Mouse (Mus musculus) stomach, embryonic 15.5 days (tissue): ENCODE measurements around the gene Kmt5a. TPM values are rescaled to one million over a fixed set of nuclear protein-coding genes. Genes with fewer than 3 reads are reported as not detected.
A peak's percentile ranks its signal among the peaks of the same experiment; 100 is the strongest.

Source experiments
- ATAC-seq: fragments of 200-750 bp; cut with Nextera tagmentation; 2 replicates; pipeline ENCODE4 v1.8.0; 2017; ENCODE audit warnings: low read depth, moderate number of reproducible peaks, moderate TSS enrichment; ENCODE audit not compliant: insufficient read depth, low FRiP score
- H3K27ac ChIP-seq: fragments of 300-500 bp; sonication (generic); 2 replicates; pipeline ENCODE4 v1.5.1; 2015; ENCODE audit warnings: mild to moderate bottlenecking, inconsistent platforms
- H3K27me3 ChIP-seq: fragments of 300-500 bp; sonication (generic); replicated peaks from 2 replicates; pipeline ENCODE4 v1.6.1; 2015; ENCODE audit warnings: inconsistent platforms
- H3K36me3 ChIP-seq: fragments of 300-500 bp; sonication (generic); 2 replicates; pipeline ENCODE4 v1.6.1; 2015; ENCODE audit warnings: inconsistent platforms
- H3K4me1 ChIP-seq: fragments of 300-500 bp; sonication (generic); 2 replicates; pipeline ENCODE4 v1.6.1; 2015; ENCODE audit warnings: inconsistent platforms
- H3K4me2 ChIP-seq: fragments of 300-500 bp; sonication (generic); 2 replicates; pipeline ENCODE4 v1.6.1; 2015; ENCODE audit warnings: mild to moderate bottlenecking, inconsistent platforms
- H3K4me3 ChIP-seq: fragments of 300-500 bp; sonication (generic); replicated peaks from 2 replicates; pipeline ENCODE4 v1.5.1; 2015; ENCODE audit warnings: inconsistent platforms
- H3K9ac ChIP-seq: fragments of 300-500 bp; sonication (generic); 2 replicates; pipeline ENCODE4 v1.6.1; 2015; ENCODE audit warnings: inconsistent platforms
- H3K9me3 ChIP-seq: fragments of 300-500 bp; sonication (generic); 2 replicates; pipeline ENCODE4 v1.6.1; 2016; ENCODE audit warnings: inconsistent platforms
- WGBS: fragments of 180-500 bp; shearing (Covaris S2); methylation state at CpG from one replicate; pipeline ENCODE4 v1.1.7; 2015; 5-methylcytosine and 5-hydroxymethylcytosine counted together
- polyA plus RNA-seq: library from polyadenylated mRNA; unstranded; fragments of >200 nt; fragmentation: Nextera tagmentation; extraction: Ambion mirVana; gene quantifications from 2 replicates; pipeline ENCODE4 v1.2.1, GENCODE M21; 2015

Gene Kmt5a
- polyA plus RNA-seq, 1 experiment from 2014 or later: 92.6 TPM

DNA sequence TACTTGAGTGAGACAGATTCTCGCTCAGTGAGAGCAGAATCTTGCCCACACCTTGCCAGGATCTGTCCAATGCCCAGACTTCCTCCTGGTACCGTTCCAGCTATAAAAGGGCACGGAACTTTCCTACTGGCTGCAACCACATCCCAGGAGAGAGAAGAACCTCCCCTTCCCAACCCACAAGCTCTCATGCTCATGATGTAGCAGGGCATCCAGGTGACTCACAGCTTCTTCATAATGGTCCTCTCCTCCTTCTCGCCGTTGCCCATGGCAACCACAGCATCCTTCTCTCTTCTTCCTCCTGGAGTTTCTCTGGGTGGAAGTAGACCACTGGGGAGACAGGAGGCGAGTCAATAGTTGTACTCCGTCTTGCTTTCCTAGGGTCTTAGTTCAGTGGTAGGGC, 28.6 kb downstream of the Kmt5a start:
- H3K36me3 ChIP-seq: peaks cover 18% of the 10 kb centered on the region
- no peaks in the 10 kb centered on the region for H3K4me1 ChIP-seq
- H3K4me2 ChIP-seq: no peak overlapping the region
- H3K9ac ChIP-seq: no peak overlapping the region
- 86% methylated on average over 7 of the region's 7 CpGs for WGBS
- ATAC-seq: no peak
- H3K27me3 ChIP-seq: no peaks in the 10 kb centered on the region
- no peak overlapping the region for H3K4me3 ChIP-seq
- H3K9me3 ChIP-seq: no peaks in the 10 kb centered on the region
- H3K27ac ChIP-seq: no peak overlapping the region

DNA sequence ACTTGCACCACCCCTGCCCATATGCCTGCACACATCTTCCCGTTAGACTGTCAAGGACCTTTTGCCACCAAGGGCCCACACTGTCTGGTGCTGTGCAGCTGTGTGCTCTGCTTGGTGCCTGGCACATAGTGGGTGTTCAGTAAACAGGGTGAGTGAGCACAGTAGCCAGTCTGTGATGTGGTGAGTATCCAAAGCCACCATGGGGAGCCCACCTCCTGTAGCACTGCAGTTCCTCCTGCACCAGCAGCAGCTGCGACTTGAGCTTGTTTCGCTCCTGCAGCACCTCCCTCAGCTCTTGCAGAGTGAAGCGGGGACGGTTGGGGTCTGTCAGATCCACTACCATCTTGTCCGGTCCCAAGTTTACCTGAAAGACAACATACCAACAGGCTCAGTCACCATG, 29.8 kb downstream of the Kmt5a start:
- H3K4me1 ChIP-seq: no peaks in the 10 kb centered on the region
- no peaks in the 10 kb centered on the region for H3K9me3 ChIP-seq
- H3K36me3 ChIP-seq: peaks cover 14% of the 10 kb centered on the region
- no peak for ATAC-seq
- no peaks in the 10 kb centered on the region for H3K27me3 ChIP-seq
- no peak overlapping the region for H3K27ac ChIP-seq
- WGBS: 90% methylated on average over 6 of the region's 6 CpGs
- no peak overlapping the region for H3K4me3 ChIP-seq
- no peak overlapping the region for H3K9ac ChIP-seq
- H3K4me2 ChIP-seq: no peak overlapping the region

DNA sequence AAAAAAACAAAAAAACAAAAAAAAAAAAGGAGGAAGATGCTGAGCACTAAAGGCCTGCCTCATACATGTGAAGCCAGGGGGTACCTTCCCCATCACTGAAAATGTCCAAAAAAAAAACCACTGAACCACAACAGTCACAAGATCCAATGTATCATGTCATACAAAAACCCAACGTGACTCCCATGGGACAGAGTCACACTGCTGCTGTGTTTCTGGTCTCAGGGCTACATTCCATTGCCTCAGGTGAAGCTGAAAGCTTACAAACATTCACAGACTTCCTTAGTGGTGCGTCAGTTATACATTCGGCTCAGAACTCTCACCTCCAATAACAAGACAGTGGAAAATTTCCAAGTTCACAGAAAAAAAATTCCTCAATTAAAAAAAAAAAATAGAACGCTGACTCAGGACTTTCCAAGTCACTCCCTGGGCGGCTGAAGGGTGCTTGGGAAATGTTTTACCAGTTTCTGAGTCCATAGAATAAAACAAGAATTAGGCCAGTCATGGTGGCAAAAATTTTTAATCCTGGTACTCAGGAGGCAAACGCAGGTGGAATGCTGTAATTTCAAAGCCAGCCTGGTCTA, 31.0 kb downstream of the Kmt5a start:
- Histone ChIP-seq H3K27me3 (no peaks in the 10 kb centered on the region), H3K4me2 (no peak overlapping the region), H3K9ac (no peak overlapping the region), H3K4me3 (no peak overlapping the region), H3K4me1 (0 out of 2 replicates have a peak, but pooled peaks cover 3% of the 10 kb centered on the region), H3K27ac (no peak overlapping the region), H3K9me3 (no peaks in the 10 kb centered on the region), H3K36me3 (peaks cover 14% of the 10 kb centered on the region)
- 76% methylated on average over 6 of the region's 6 CpGs for WGBS
- no peak for ATAC-seq

DNA sequence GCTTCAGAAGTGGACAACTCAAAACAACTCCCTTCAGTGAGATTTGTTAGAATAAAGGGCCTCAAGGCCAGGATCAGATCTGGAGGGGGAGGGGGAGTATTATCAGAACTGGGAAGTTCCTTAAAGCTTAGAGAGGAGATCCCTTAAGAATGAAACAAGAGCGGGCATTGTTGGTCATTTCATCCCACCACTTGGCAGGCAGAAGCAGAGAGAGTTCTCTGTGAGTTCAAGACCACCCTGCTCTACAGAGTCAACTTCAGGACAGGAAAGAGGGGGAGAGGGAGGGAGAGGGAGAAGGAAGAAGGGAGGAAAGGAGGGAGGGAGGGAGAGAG, 39.1 kb downstream of the Kmt5a start:
- Histone ChIP-seq H3K4me1 (peaks cover 17% of the 10 kb centered on the region; the same call in 1 of the 2 replicates), H3K4me3 (peak overlapping the region; percentile 73; the same call in 1 of the 2 replicates), H3K9me3 (no peaks in the 10 kb centered on the region), H3K27me3 (no peaks in the 10 kb centered on the region), H3K36me3 (no peaks in the 10 kb centered on the region), H3K9ac (no peak overlapping the region), H3K4me2 (peak overlapping the region; percentile 70), H3K27ac (peak overlapping the region; percentile 85)
- no peak for ATAC-seq
- WGBS: 61% methylated on average over 1 of the region's 1 CpGs

DNA sequence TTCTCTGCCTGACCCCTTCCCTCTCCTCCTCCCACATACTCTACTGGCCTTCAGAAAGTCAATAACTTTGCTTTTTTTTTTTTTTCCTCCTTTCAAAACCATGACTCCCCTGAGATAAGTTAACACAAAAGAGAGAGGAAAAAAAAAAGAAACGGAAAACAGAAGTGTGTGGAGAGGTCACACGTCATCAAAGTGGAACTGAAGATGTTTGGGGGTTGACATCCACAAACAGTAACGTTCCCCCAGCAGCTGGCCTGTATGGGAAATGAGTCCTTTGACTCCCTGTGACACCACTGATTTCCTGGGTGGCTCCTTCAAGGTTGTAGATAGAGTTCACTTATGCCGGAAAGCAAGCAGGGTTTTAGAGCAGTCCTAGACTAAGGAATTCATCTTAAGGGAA, 40.4 kb downstream of the Kmt5a start:
- H3K27ac ChIP-seq: no peak overlapping the region
- 53% methylated on average over 4 of the region's 4 CpGs for WGBS
- no peak overlapping the region for H3K9ac ChIP-seq
- no peaks in the 10 kb centered on the region for H3K27me3 ChIP-seq
- H3K4me3 ChIP-seq: no peak overlapping the region
- H3K9me3 ChIP-seq: no peaks in the 10 kb centered on the region
- no peak overlapping the region for H3K4me2 ChIP-seq
- peaks cover 17% of the 10 kb centered on the region; the same call in 1 of the 2 replicates for H3K4me1 ChIP-seq
- no peaks in the 10 kb centered on the region for H3K36me3 ChIP-seq
- no peak for ATAC-seq

DNA sequence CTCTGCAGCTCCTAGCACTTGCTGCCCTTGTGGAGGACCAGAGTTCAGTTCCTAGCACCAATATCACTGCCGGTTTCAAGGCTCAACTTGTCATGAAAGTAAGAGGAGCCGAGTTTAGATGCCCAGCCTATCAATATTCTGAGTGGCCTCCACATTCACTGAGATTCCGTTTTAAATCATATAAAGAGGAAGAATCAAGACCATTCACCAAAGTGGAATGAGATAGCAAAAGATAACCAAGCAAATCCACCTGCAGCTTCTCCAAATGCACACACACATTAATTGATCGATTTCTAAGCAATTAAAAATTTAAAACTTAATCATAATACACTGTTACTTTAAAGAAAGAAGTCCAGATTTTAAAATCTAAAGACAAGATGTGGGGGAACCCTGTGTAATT, 42.0 kb downstream of the Kmt5a start:
- no peaks in the 10 kb centered on the region for H3K9me3 ChIP-seq
- H3K27me3 ChIP-seq: no peaks in the 10 kb centered on the region
- no peaks in the 10 kb centered on the region for H3K36me3 ChIP-seq
- no peak for ATAC-seq
- H3K27ac ChIP-seq: no peak overlapping the region
- H3K4me2 ChIP-seq: no peak overlapping the region
- 89% methylated on average over 4 of the region's 4 CpGs for WGBS
- peaks cover 9% of the 10 kb centered on the region; the same call in 1 of the 2 replicates for H3K4me1 ChIP-seq
- H3K9ac ChIP-seq: no peak overlapping the region
- no peak overlapping the region for H3K4me3 ChIP-seq

DNA sequence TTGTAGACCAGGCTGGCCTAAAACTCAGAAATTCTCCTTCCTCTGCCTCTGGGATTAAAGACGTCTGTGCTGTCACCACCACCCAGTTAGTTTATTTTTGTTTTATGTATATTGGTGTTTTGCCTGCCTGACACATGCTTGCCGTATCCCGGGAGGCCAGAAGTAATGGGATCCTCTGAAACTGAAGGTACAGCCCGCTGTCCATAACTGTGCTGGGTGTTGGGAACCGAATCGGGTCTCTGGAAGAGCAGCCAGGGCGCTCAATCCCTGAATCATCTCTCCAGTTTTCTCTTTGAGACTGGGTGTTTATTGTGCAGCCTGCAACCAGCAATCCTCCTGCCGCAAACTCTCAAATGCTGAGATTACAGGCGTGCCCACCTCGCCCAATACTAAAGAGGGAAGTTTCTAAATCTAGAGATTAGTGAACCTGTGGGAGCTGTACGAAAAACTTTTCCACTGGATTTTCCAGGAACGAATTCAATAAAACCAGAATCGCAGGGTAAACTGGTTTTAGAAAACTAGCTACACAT, 42.8 kb downstream of the Kmt5a start:
- Histone ChIP-seq H3K36me3 (no peaks in the 10 kb centered on the region), H3K4me3 (peak overlapping the region; percentile 60), H3K4me2 (peak overlapping the region; percentile 72), H3K9me3 (no peaks in the 10 kb centered on the region), H3K4me1 (peaks cover 7% of the 10 kb centered on the region; the same call in 1 of the 2 replicates), H3K27me3 (no peaks in the 10 kb centered on the region), H3K9ac (peak overlapping the region; percentile 53), H3K27ac (peak overlapping the region; percentile 100)
- ATAC-seq: no peak
- WGBS: 4% methylated on average over 13 of the region's 13 CpGs

DNA sequence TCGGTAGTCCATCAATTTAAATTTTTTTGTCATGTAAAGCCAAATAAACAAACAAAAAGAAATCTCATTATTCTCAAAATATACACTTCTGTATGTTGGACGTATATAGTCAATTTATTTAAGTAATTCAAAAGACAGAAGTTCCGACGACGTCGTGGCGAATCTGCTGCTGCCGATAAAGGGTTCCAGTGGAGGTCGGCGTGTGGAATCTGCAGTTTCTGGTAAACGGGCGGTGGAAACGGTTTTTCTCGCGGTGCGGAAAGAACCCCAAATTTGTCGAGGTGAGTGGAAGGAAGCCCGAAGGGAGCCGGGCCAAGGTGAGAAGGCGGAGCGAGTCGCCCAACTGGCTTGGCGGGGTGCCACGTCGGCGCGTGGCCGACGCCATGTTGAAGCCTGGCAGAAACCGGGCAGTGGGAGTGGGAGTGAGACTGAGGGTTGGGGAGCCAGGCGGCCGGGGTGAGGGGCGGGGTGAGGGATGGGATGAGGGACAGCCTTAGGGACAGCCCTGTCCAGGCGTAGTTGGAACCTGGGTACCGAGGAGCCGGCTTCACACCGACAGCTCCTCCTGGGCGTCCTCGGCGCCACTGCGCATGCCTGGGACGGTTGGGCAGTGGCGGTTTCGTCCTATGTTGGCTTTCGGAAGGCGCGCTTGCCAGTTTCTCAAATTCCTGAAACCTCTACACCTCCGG, 43.4 kb downstream of the Kmt5a start, which contains the start of gene Snrnp35:
Snrnp35 (plus strand) TSS at position 169 of the 689 bp plus-strand sequence.
- peak; percentile 91 for ATAC-seq
- no peaks in the 10 kb centered on the region for H3K27me3 ChIP-seq
- peaks cover 7% of the 10 kb centered on the region; the same call in 1 of the 2 replicates for H3K4me1 ChIP-seq
- peak within 1 kb of the TSS; percentile 53 for H3K9ac ChIP-seq
- peak within 1 kb of the TSS; percentile 72 for H3K4me2 ChIP-seq
- H3K4me3 ChIP-seq: peak within 1 kb of the TSS; percentile 60
- H3K36me3 ChIP-seq: no peaks in the 10 kb centered on the region
- H3K9me3 ChIP-seq: no peaks in the 10 kb centered on the region
- WGBS: under 1% methylated on average over 47 of the region's 48 CpGs
- peak within 1 kb of the TSS; percentile 100 for H3K27ac ChIP-seq

DNA sequence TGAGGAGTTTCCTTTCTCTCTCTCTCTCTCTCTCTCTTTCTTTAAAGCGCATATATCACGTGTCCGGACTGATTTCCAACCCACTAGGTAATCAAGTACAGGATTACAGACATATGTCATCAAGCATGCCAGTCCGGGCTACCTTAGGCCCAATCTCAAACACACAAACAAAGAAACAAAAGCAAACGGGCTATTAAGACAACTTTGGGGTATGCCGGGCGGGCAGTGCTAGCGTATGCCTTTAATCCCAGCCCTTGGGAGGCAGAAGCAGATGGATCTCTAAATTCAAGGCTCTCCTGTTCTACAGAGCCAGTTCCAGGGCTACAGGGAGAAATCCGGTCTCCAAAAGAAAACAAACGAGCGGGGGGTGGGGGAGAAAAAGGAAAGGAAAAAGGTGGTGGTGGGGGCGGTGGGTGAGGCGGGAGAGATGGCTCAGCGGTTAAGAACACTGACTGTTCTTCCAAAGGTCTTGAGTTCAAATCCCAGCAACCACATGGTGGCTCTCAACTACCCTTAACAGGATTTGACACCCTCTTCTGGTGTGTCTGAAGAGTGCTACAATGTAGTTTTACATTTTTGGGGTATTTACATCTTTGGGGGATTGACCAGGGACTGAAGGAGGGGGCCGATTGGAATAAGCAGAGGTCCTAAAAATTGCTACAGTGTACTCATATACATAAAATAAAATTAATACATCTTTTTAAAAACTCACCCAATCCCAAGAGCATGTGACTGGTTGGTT, 44.1 kb downstream of the Kmt5a start:
- Histone ChIP-seq H3K36me3 (no peaks in the 10 kb centered on the region), H3K27me3 (no peaks in the 10 kb centered on the region), H3K27ac (peak overlapping the region; percentile 100), H3K4me1 (peaks cover 3% of the 10 kb centered on the region; the same call in 1 of the 2 replicates), H3K4me2 (peak overlapping the region; percentile 72), H3K9ac (peak overlapping the region; percentile 49), H3K9me3 (no peaks in the 10 kb centered on the region), H3K4me3 (peak overlapping the region; percentile 60)
- peak; percentile 12; the same call in 1 of the 2 replicates for ATAC-seq
- WGBS: 5% methylated on average over 15 of the region's 15 CpGs

DNA sequence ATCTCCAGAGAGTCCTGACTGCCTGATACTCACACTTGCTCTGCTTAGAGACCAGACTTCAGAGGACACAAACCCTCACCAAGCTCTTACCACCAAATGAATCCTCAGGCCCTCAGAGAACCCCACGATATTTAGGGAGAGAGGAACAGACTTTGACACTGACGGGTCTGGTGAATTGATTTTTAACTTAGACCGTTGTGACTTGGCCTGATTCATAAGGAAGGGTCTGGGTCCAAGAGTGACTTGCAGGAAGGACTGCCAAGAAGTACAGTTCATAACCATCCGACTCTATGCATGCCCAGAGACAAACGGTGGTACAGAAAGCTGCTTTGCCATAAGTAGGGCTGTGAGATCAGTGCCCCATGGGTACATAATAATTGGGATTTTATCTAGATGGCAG, 45.9 kb downstream of the Kmt5a start:
- Histone ChIP-seq H3K36me3 (no peaks in the 10 kb centered on the region), H3K4me2 (no peak overlapping the region), H3K27ac (no peak overlapping the region), H3K4me1 (no peaks in the 10 kb centered on the region), H3K4me3 (no peak overlapping the region), H3K9ac (no peak overlapping the region), H3K9me3 (no peaks in the 10 kb centered on the region), H3K27me3 (no peaks in the 10 kb centered on the region)
- 85% methylated on average over 5 of the region's 5 CpGs for WGBS
- no peak for ATAC-seq

DNA sequence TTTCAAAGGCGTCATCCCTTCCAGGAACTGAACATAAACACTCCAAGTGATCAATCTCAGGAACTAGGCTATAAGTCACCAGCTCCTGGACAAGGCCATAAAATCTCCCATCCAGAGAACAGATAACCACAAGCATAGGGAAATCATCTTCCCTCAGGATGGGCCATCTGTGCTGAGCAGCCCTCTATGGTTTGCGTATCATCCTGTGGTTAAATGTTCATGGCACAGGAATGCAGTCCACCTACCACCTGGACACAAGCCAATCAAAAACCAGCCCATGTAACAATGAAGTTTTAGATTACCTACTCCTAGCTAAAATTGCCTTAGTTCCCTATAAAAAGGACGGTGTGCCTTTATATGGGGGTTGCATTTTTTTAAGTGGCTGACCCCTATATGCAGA, 49.2 kb downstream of the Kmt5a start:
- H3K27me3 ChIP-seq: no peaks in the 10 kb centered on the region
- no peak overlapping the region for H3K4me2 ChIP-seq
- H3K9ac ChIP-seq: no peak overlapping the region
- no peaks in the 10 kb centered on the region for H3K9me3 ChIP-seq
- no peaks in the 10 kb centered on the region for H3K4me1 ChIP-seq
- ATAC-seq: no peak
- peaks cover 10% of the 10 kb centered on the region; the same call in 1 of the 2 replicates for H3K36me3 ChIP-seq
- 76% methylated on average over 3 of the region's 3 CpGs for WGBS
- H3K4me3 ChIP-seq: no peak overlapping the region
- no peak overlapping the region for H3K27ac ChIP-seq

DNA sequence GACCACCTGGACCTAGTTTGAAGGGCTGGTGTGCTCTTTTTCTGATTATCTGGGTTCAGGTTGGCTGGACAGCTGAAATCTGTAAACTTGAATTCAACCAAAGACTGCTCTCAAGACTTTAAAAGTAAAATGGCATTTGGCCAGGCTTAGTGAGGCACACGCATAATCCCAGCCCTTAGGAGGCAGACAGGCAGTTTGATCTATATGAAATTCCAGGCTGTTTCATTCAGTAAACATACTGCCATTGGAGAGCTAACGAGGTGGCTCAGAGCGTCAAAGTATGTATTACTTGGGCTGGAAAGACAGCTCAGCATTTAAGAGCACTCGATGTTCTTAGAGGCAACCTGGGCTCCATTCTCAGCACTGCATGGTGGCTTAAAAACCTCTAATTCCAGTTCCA, 52.0 kb downstream of the Kmt5a start:
- no peaks in the 10 kb centered on the region for H3K27me3 ChIP-seq
- no peak overlapping the region for H3K4me2 ChIP-seq
- peaks cover 15% of the 10 kb centered on the region; the same call in 1 of the 2 replicates for H3K36me3 ChIP-seq
- H3K9me3 ChIP-seq: no peaks in the 10 kb centered on the region
- H3K4me1 ChIP-seq: no peaks in the 10 kb centered on the region
- no peak overlapping the region for H3K9ac ChIP-seq
- no peak for ATAC-seq
- no peak overlapping the region for H3K4me3 ChIP-seq
- H3K27ac ChIP-seq: peak overlapping the region; percentile 51; the same call in 1 of the 2 replicates
- 45% methylated on average over 4 of the region's 4 CpGs for WGBS
